Mouse (Mus musculus) lung, postnatal 0 days (tissue): Measurements from ENCODE around the gene Iscu. TPM values are rescaled to one million over a fixed set of nuclear protein-coding genes. Genes with fewer than 3 reads are reported as not detected.

ENCODE experiments used
- ATAC-seq: fragments of 200-750 bp; cut with Nextera tagmentation; 2 replicates; pipeline ENCODE4 v1.8.0; 2017; ENCODE audit warnings: moderate library complexity
- DNase-seq: peaks from one replicate; pipeline ENCODE4 v3.0.0-alpha.2; 2016; ENCODE audit warnings: low spot score
- H3K27ac ChIP-seq: fragments of 300-500 bp; sonication (generic); 2 replicates; pipeline ENCODE4 v1.5.1; 2014; ENCODE audit warnings: antibody characterized with exemption, mild to moderate bottlenecking, low read length, mixed read lengths
- H3K27me3 ChIP-seq: fragments of 300-500 bp; sonication (generic); replicated peaks from 2 replicates; pipeline ENCODE4 v1.6.1; 2014; ENCODE audit warnings: low read length, mixed read lengths; ENCODE audit not compliant: insufficient read depth
- H3K36me3 ChIP-seq: fragments of 300-500 bp; sonication (generic); 2 replicates; pipeline ENCODE4 v1.6.1; 2014; ENCODE audit warnings: low read length, mixed read lengths; ENCODE audit not compliant: insufficient read depth
- H3K4me1 ChIP-seq: fragments of 300-500 bp; sonication (generic); 2 replicates; pipeline ENCODE4 v1.6.1; 2014; ENCODE audit warnings: antibody characterized with exemption, low read depth, low read length, mixed read lengths; ENCODE audit not compliant: insufficient read depth
- H3K4me2 ChIP-seq: fragments of 300-500 bp; sonication (generic); replicated peaks from 2 replicates; pipeline ENCODE4 v1.6.1; 2014; ENCODE audit warnings: low read depth, mild to moderate bottlenecking, low read length, moderate library complexity, mixed read lengths
- H3K4me3 ChIP-seq: fragments of 300-500 bp; sonication (generic); 2 replicates; pipeline ENCODE4 v1.5.1; 2014; ENCODE audit warnings: low read depth, low read length
- H3K9ac ChIP-seq: fragments of 300-500 bp; sonication (generic); replicated peaks from 2 replicates; pipeline ENCODE4 v1.6.1; 2014; ENCODE audit warnings: low read depth, mild to moderate bottlenecking
- H3K9me3 ChIP-seq: fragments of 300-500 bp; sonication (generic); 2 replicates; pipeline ENCODE4 v1.6.1; 2016; ENCODE audit warnings: low read length, mixed read lengths
- CTCF ChIP-seq: IDR thresholded peaks from 2 replicates; pipeline ENCODE4 v1.5.1; 2016; ENCODE audit warnings: antibody characterized with exemption, mild to moderate bottlenecking
- EP300 ChIP-seq: IDR thresholded peaks from 2 replicates; pipeline ENCODE4 v1.6.1; 2016; ENCODE audit warnings: antibody characterized with exemption, mild to moderate bottlenecking, control low read depth
- WGBS: fragments of 180-500 bp; shearing (Covaris S2); extraction: QIAGEN DNeasy Blood & Tissue Kit; methylation state at CpG from one replicate; pipeline ENCODE4 v1.1.7; 2014; 5-methylcytosine and 5-hydroxymethylcytosine counted together
- polyA plus RNA-seq: library from polyadenylated mRNA; unstranded; fragments of >200 nt; fragmentation: Nextera tagmentation; extraction: Ambion mirVana; gene quantifications from 2 replicates; pipeline ENCODE4 v1.2.1, GENCODE M21; 2015

Iscu gene
- polyA plus RNA-seq, 1 experiment from 2014 or later: 225 TPM

DNA sequence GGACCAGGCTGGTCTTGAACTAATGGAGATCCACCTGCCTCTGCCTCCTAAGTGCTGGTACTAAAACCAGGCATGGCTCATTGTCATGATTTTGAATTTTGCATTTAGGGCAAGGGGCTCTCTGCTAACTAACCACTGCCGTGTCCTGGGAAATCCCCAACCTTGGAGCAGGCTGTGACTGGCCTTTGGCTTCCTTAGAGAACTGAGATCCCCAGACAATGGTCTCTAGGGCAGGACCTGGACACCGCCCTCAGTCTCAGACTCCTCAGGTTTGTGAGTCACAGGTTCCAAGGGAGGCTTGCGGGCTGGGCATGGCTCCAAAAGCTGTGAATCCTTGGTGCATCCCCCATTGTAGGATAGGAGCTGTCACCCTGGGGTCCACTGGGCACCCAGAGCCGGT, 54.1 kb downstream of the Iscu start:
- H3K9me3 ChIP-seq: no peaks in the 10 kb centered on the region
- no peak overlapping the region for H3K27ac ChIP-seq
- no peaks in the 10 kb centered on the region for H3K4me1 ChIP-seq
- no peak overlapping the region for H3K4me2 ChIP-seq
- WGBS: 76% methylated on average over 4 of the region's 4 CpGs
- no peaks in the 10 kb centered on the region for H3K36me3 ChIP-seq
- DNase-seq (no peak), ATAC-seq (no peak)
- TF ChIP-seq CTCF: no peak
- TF ChIP-seq EP300: no peak
- H3K9ac ChIP-seq: no peak overlapping the region
- no peaks in the 10 kb centered on the region for H3K27me3 ChIP-seq
- no peak overlapping the region for H3K4me3 ChIP-seq

Other genes with a start within 250 kb of the Iscu start
- 53.4 and 63.8 TPM in 2 replicates for gene Cmklr1, start 122.3 kb upstream of the Iscu start, polyA plus RNA-seq
- gene 1700069L16Rik, start 48.0 kb upstream of the Iscu start, polyA plus RNA-seq: not detected in 2 replicates
- 6.7 and 6.8 TPM in 2 replicates for gene Ficd, start 36.9 kb upstream of the Iscu start, polyA plus RNA-seq
- 12.8 and 16.9 TPM in 2 replicates for gene Sart3, start 238 bp upstream of the Iscu start, polyA plus RNA-seq
- gene Tmem119, start 27.8 kb downstream of the Iscu start, polyA plus RNA-seq: 107 and 110 TPM in 2 replicates
- 14.6 and 15.1 TPM in 2 replicates for gene Selplg, start 59.9 kb downstream of the Iscu start, polyA plus RNA-seq
- 102 and 115 TPM in 2 replicates for gene Coro1c, start 136.0 kb downstream of the Iscu start, polyA plus RNA-seq
- gene Ssh1, start 221.1 kb downstream of the Iscu start, polyA plus RNA-seq: 13.2 and 14.3 TPM in 2 replicates
- not detected in 2 replicates for gene Dao, start 231.0 kb downstream of the Iscu start, polyA plus RNA-seq